8 mouse cellular contexts compared by ENCODE assay signal in the genomic region with DNA sequence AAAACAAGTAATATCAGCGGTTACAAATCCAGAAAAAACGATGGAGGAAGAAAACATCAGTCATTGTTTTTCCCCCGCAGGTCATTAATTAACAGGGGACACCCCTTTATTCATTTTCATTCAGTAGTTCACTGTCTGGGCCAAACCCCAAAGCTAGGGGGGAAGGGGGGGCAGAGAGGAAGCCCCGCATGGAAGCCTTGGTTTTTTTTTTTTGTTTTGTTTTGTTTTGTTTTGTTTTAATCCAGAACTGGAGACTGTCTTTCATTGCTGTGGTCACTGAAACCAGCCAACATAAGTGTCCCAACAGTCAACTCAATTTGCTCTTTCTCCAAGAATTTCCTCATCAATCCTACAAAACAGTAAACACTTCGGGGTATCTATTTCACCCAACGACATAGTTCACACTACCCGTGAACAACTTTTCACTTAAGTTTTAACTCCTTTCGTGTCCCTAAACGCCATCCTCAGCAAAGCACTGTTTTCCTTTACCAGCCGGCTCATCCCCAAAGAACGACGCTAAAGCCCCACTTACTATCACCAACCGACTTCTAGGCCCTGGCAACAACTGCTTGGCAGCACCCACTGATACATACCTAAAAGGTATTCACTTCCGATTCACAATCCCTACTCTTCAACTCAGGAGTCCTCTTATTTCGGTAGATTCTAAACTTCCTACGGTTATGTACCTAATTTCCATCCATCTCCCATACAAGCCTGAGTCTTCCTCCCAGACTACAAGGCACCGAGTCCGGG. TPM values are rescaled to one million over a fixed set of nuclear protein-coding genes. Genes with fewer than 3 reads are reported as not detected.
A peak's percentile ranks its signal among the peaks of the same experiment; 100 is the strongest.
DNase-seq lines count a peak whose midpoint lies in the region; ATAC-seq and TF ChIP-seq lines count a peak whose summit lies in the region.

No protein-coding gene starts in this region.

- no peaks in the 10 kb centered on the region for H3K9me3 ChIP-seq in erythroblast, embryonic 14.5 days (ENCODE audit: control insufficient read depth, low read length)
- no peaks in the 10 kb centered on the region for H3K9me3 ChIP-seq in limb, embryonic 12.5 days

- peak; percentile 15 for DNase-seq in layer of hippocampus, adult 11-12 months (ENCODE audit: low spot score)
- DNase-seq in layer of hippocampus, adult 9-10 months (ENCODE audit: low spot score), result no peak
- peak; percentile 23 for DNase-seq in MEL-GATA-1-ER (ENCODE audit: extremely low read depth, low read depth)
- no peak for DNase-seq in cerebellum, postnatal 14 days
- DNase-seq in frontal cortex, postnatal 25 days (ENCODE audit: low spot score in 2 of 2), result no peak

- H3K27ac ChIP-seq in limb, embryonic 12.5 days, result no peak overlapping the region
- H3K27ac ChIP-seq in olfactory bulb, adult 2 months (ENCODE audit: insufficient read depth, low read depth, low read length), result peak overlapping the region; percentile 69

- H3K27me3 ChIP-seq in erythroblast, embryonic 14.5 days (ENCODE audit: control insufficient read depth), result no peaks in the 10 kb centered on the region
- no peaks in the 10 kb centered on the region for H3K27me3 ChIP-seq in limb, embryonic 12.5 days

- H3K4me3 ChIP-seq in erythroblast, embryonic 14.5 days (replicated peaks), result peak overlapping the region; percentile 95
- H3K4me3 ChIP-seq in limb, embryonic 12.5 days (replicated peaks), result peak overlapping the region; percentile 76
- peak overlapping the region; percentile 77 for H3K4me3 ChIP-seq in olfactory bulb, adult 2 months (ENCODE audit: insufficient read depth, low read depth, low read length)

- H3K4me1 ChIP-seq in erythroblast, embryonic 14.5 days (ENCODE audit: control insufficient read depth), result peaks cover 20% of the 10 kb centered on the region
- peaks cover 19% of the 10 kb centered on the region for H3K4me1 ChIP-seq in limb, embryonic 12.5 days (replicated peaks)
- H3K4me1 ChIP-seq in olfactory bulb, adult 2 months (ENCODE audit: control insufficient read depth, insufficient read depth, low read length), result peaks cover 6% of the 10 kb centered on the region; the same call in 1 of the 2 replicates

- TF ChIP-seq CTCF in olfactory bulb, adult 2 months (IDR thresholded peaks at IDR 0.05; ENCODE audit: insufficient read depth, low read depth, low read length), result no peak

- peak overlapping the region; percentile 81 for H3K4me2 ChIP-seq in limb, embryonic 12.5 days

- H3K36me3 ChIP-seq in erythroblast, embryonic 14.5 days (ENCODE audit: control insufficient read depth), result no peaks in the 10 kb centered on the region
- no peaks in the 10 kb centered on the region for H3K36me3 ChIP-seq in limb, embryonic 12.5 days

- 34% methylated on average over 18 of the region's 18 CpGs for WGBS in limb, embryonic 12.5 days
- 3% methylated on average over 18 of the region's 18 CpGs for WGBS in olfactory bulb, adult 2 months

- ATAC-seq in limb, embryonic 12.5 days (ENCODE audit: insufficient number of reproducible peaks, insufficient read depth, low FRiP score, low TSS enrichment, low read depth), result no peak

- no peak for TF ChIP-seq POLR2A in olfactory bulb, adult 2 months (IDR thresholded peaks at IDR 0.05; ENCODE audit: insufficient read depth, low read depth, low read length)

- peak overlapping the region; percentile 75 for H3K9ac ChIP-seq in limb, embryonic 12.5 days (replicated peaks)

RNA-seq across cellular contexts. Expression of a gene that starts 5.6 kb away (rescaled TPM):
- 0.16 and 0.45 TPM in 2 replicates for polyA plus RNA-seq in erythroblast, embryonic 14.5 days (2012)
- 18.8 and 22.3 TPM in 2 replicates for polyA plus RNA-seq in limb, embryonic 12.5 days (2016; fragmentation: Nextera tagmentation; extraction: Ambion mirVana)
- polyA plus RNA-seq in olfactory bulb, adult 2 months (2012; ENCODE audit: insufficient read depth, insufficient read length, low replicate concordance, missing spikeins), result 963 TPM in 1 of 2 replicates, not detected in the other

Comparison
In these comparisons a context has a peak if more than half of its experiments do, and no peak if none do; other contexts are left out.
1. DNase-seq: peak in layer of hippocampus, adult 11-12 months (single experiment) and MEL-GATA-1-ER (single experiment); none in layer of hippocampus, adult 9-10 months (single experiment), cerebellum, postnatal 14 days (0 of 2) and frontal cortex, postnatal 25 days (0 of 2).
2. Peak in every context shown above with its lines, with median percentiles within 50 percentile points of each other: H3K4me3 ChIP-seq.